Mouse (Mus musculus) mouse trophoblast stem cell (cell line): ENCODE data around the gene Ppa2.

Experiments used
- in situ Hi-C, 2 experiments: fragments of 300-500 bp; cut with MseI, MboI; formaldehyde crosslinking; loops; 2 replicates in 1 of 2; 3 replicates in 1 of 2; pipeline ENCODE4 v1.15.1; 2025

Ppa2 gene

GRCm38 (mm10) chr3:133309954-133310808 lies at the start of gene Ppa2:
Gene Ppa2 (plus strand): TSS chr3:133310110.
- in situ Hi-C loops: loop anchor here in 1 of 2 experiments (10.0 kb wide), 1 partner anchor 245 kb away; no protein-coding TSS in a partner anchor

- in situ Hi-C loops: loop anchor here (10.0 kb wide), 2 partner anchors 157 to 187 kb away; no protein-coding TSS in a partner anchor
Observed at GRCm38 (mm10) chr3:133271887-133272286, 38.0 kb upstream of the Ppa2 start.

- in situ Hi-C loops: no loop called here
Observed at GRCm38 (mm10) chr3:133284587-133284986, 25.3 kb upstream of the Ppa2 start.

- in situ Hi-C loops: no loop called here
Observed at GRCm38 (mm10) chr3:133288795-133289194, 21.1 kb upstream of the Ppa2 start.

GRCm38 (mm10) chr3:133304328-133304727 lies 5.6 kb upstream of the Ppa2 start:
- in situ Hi-C loops: no loop called here

- in situ Hi-C loops: no loop called here
Observed at GRCm38 (mm10) chr3:133308361-133308760, 1.5 kb upstream of the Ppa2 start.

GRCm38 (mm10) chr3:133309359-133309758 lies 551 bp upstream of the Ppa2 start:
- in situ Hi-C loops: no loop called here

GRCm38 (mm10) chr3:133310809-133311179 lies 884 bp downstream of the Ppa2 start:
- in situ Hi-C loops: loop anchor here in 1 of 2 experiments (10.0 kb wide), 1 partner anchor 244 kb away; no protein-coding TSS in a partner anchor

GRCm38 (mm10) chr3:133312331-133312730 lies 2.4 kb downstream of the Ppa2 start:
- in situ Hi-C loops: loop anchor here in 1 of 2 experiments (10.0 kb wide), 1 partner anchor 242 kb away; no protein-coding TSS in a partner anchor

- in situ Hi-C loops: loop anchor here in 1 of 2 experiments (10.0 kb wide), 1 partner anchor 242 kb away; no protein-coding TSS in a partner anchor
Observed at GRCm38 (mm10) chr3:133312850-133313249, 2.9 kb downstream of the Ppa2 start.

- in situ Hi-C loops: loop anchor here in 1 of 2 experiments (10.0 kb wide), 1 partner anchor 241 kb away; no protein-coding TSS in a partner anchor
Observed at GRCm38 (mm10) chr3:133313491-133314199, 3.7 kb downstream of the Ppa2 start.

- in situ Hi-C loops: loop anchor here in 1 of 2 experiments (10.0 kb wide), 1 partner anchor 240 kb away; no protein-coding TSS in a partner anchor
Observed at GRCm38 (mm10) chr3:133314475-133314874, 4.6 kb downstream of the Ppa2 start.

GRCm38 (mm10) chr3:133315011-133315410 lies 5.1 kb downstream of the Ppa2 start:
- in situ Hi-C loops: loop anchor here in 1 of 2 experiments (10.0 kb wide), 1 partner anchor 240 kb away; no protein-coding TSS in a partner anchor

- in situ Hi-C loops: loop anchor here in 1 of 2 experiments (10.0 kb wide), 1 partner anchor 239 kb away; no protein-coding TSS in a partner anchor
Observed at GRCm38 (mm10) chr3:133315647-133316046, 5.7 kb downstream of the Ppa2 start.

- in situ Hi-C loops: loop anchor here in 1 of 2 experiments (10.0 kb wide), 1 partner anchor 237 kb away; no protein-coding TSS in a partner anchor
Observed at GRCm38 (mm10) chr3:133317845-133318244, 7.9 kb downstream of the Ppa2 start.

GRCm38 (mm10) chr3:133318596-133318995 lies 8.7 kb downstream of the Ppa2 start:
- in situ Hi-C loops: loop anchor here in 1 of 2 experiments (10.0 kb wide), 1 partner anchor 236 kb away; no protein-coding TSS in a partner anchor

GRCm38 (mm10) chr3:133319795-133320194 lies 9.9 kb downstream of the Ppa2 start:
- in situ Hi-C loops: loop anchor here in 1 of 2 experiments (10.0 kb wide), 1 partner anchor 235 kb away; no protein-coding TSS in a partner anchor

- in situ Hi-C loops: no loop called here
Observed at GRCm38 (mm10) chr3:133320313-133320712, 10.4 kb downstream of the Ppa2 start.

GRCm38 (mm10) chr3:133321928-133322327 lies 12.0 kb downstream of the Ppa2 start:
- in situ Hi-C loops: no loop called here

- in situ Hi-C loops: no loop called here
Observed at GRCm38 (mm10) chr3:133322552-133322951, 12.6 kb downstream of the Ppa2 start.

GRCm38 (mm10) chr3:133325135-133325534 lies 15.2 kb downstream of the Ppa2 start:
- in situ Hi-C loops: no loop called here

- in situ Hi-C loops: no loop called here
Observed at GRCm38 (mm10) chr3:133328551-133328950, 18.6 kb downstream of the Ppa2 start.
